Mouse (Mus musculus): ENCODE data around the gene Dysf.

Gene Dysf

DNA sequence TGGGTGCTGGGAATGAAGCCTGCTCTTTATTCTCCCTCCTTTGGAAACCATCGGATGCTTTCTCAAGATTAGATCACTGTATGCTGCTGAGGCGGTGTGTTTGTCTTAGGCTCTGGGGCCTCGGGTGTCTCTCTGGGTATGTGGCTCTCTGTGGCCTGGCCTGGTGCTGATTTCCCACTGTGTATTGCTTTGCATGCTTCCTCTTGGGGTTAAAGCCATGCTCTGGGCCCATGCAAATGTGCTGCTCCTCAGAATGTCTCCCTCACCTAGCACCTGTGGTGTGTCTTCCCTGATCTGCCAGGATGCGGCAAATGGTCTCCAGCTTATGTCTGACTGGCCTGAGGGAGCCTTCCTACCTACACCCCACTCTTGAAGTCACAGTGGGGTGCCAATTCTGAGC, 41.8 kb downstream of the Dysf start:
- no peak for DNase-seq (ENCODE audit: low read depth, low spot score)

DNA sequence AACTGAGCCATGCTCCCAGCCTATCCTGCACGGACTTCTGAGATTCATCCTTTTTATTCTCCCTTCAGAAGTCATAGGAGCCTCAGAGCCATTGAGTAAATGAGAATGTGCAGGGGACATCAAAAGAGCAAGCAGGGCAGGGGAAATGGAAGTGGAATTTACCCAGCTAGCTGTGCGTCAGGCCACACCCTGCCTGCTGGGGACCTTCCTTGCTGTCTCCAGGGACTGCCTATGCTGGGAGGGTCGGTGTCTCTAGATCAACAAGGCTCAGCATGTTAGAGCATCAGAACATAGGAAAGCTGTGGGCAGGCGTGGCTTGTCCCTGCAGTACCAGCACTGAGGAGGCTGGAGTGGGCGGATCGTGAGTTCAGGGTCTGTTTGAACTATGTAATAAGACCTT, 42.6 kb downstream of the Dysf start:
- DNase-seq (ENCODE audit: low read depth, low spot score): peak; percentile 7

DNA sequence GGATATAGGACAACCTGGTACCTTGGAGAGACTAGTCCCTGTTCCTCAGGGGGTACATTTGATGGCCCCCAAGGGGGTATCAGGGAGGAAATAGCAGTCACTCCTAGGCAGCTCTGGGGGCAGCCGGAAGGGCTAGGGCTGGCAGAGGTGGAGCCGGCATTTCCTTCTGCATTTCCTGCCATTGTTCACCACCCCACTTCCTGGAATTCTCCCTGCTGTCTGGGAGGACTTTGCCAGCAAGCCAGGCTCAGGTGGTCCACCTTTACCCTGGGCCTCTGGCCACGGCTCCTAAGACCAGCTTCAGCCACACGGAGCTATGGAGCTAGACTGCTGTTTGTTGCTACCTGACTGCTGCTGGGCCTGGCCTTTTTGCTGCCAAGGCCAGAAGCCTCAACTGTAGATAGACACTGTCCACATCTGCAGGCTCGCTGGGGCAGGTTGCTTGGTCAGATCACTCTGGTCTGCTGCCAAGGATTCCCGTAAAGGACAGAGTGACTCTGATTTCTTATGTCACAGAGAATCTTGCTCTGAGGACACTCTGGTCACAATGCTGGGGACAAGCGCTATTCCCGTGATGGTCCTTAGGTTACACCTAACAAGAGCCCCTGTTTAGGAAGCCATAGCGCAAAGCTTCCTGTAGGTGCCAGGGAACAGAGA, 45.6 kb downstream of the Dysf start:
- DNase-seq (ENCODE audit: low read depth, low spot score): no peak

DNA sequence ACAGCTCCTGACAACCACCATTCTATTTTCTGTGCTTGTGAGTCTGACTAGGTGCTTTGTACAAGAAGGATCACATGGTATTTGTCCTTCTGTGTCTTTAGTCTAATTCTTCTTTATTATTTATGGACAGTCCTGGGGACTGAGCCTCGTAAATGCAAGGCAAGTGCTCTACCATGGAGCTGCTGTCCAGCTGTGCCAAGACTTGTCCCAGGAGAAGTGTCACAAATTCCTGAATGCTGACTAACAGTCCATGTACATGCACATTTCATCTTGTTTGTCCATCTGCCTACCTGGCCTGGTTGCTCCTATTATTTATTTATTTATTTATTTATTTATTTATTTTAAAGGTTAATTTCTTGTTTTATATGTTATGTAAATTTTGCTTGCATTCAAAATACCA, 47.2 kb downstream of the Dysf start:
- DNase-seq (ENCODE audit: low read depth, low spot score): no peak

DNA sequence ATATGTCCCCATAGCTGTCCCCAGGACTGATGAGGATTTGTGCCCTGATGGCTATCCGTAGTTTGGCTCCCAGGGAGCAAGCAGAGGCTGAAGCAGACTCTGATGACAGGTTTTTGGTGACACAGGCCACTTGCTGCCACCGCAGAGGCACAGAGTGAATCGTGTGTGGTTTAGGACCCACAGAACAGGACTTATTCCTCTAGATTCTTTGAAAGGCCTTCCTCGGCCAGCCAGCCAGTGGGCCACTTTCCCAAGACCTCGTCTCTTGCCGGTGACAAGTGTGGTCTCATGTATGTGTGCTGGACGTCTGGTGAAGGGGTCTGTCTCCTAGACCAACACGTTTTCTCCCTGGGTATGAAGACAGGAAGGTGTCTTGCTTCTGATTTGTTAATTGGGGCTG, 48.8 kb downstream of the Dysf start:
- DNase-seq (ENCODE audit: low read depth, low spot score): no peak

DNA sequence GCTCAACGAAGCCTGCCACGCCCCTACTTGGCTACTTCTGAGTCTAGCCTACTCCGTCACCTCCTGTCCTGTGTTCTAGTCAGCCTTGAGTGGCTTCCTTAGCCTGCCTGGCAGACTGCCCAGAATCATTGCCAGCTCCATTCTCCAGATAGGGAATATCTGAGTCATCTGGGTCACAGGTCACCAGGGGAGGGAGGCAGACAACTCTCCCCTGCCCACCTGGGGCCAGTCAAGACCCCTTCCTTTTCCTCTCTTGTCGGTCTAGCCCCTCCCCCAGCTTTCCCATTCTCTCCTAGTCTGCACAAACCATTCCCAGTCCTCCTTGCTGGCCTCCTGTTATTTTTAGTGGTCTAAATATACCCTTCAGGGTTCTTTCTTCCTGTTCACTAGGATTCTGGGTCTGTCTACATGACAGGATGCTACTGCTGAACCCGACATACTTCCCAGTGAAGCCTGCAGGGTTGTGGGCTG, 50.3 kb downstream of the Dysf start:
- DNase-seq (ENCODE audit: low read depth, low spot score): peak; percentile 23

DNA sequence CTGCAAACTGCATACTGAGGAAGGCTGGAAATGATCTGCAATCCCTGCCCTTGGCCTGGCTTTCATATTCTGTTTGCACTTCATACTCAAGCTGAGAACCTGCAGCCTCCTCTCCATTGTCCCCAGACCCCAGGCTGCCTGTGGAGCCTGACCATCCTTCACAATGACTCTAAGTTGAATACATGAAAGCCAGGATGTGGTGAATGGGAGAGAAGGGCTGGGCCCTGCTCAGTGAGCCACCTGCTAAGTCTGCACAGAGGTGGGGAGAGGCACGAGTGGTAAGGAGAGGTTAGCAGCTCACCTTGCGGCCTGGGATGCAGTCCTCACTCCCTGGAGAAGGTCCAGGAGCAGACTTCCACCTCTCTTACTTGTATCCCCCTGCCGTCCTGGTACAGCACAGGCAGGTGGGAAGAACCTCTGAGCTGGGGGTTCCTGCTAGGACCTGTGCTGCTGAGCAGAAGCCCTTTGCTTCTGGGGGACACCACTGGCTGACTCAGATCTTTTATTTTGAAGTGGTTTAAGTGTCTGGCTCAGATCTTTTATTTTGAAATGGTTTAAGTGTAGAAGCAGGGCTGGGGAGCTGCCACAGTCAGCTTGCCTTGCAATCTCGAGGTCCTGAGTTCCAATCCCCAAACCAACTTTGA, 51.5 kb downstream of the Dysf start:
- no peak for DNase-seq (ENCODE audit: low read depth, low spot score)

DNA sequence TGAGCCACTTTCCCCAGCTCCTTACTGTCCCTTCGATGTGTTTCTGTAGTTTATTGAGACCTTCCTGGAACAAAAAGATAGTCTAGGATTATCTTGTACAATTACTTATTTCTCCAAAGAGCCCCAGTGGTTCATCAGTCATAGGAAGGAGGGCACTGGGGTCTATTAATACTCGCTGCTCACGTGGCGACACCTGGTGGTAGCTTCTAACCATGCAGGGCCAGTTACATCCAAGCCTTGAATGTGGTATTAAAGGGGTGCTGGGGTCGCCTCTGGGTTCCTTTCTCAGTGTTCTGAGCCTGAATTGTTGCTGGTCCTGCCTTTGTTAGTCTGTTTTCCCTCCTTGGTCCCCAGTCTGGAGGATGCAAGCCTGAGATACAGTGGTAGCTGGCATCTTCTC, 52.9 kb downstream of the Dysf start:
- DNase-seq (ENCODE audit: low read depth, low spot score): peak; percentile 69

DNA sequence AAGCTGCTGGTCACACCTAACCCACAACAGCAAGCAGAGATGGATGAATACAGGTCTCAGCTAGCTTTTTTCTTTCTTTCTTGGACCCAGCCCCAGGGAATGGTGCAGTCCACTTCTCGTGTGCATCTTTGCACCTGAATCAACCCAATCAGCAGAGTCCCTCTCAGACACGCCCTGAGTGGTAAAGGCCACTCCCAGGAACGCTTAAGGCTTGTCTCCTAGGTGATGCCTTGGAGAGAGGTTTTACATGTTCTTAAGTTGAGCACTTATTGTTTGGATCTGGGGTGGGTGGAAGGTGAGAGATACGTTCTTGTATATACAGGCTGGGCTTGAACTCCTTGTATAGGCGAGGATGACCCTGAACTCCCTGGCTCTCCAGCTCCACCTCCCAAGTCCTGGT, 54.2 kb downstream of the Dysf start:
- DNase-seq (ENCODE audit: low read depth, low spot score): no peak

DNA sequence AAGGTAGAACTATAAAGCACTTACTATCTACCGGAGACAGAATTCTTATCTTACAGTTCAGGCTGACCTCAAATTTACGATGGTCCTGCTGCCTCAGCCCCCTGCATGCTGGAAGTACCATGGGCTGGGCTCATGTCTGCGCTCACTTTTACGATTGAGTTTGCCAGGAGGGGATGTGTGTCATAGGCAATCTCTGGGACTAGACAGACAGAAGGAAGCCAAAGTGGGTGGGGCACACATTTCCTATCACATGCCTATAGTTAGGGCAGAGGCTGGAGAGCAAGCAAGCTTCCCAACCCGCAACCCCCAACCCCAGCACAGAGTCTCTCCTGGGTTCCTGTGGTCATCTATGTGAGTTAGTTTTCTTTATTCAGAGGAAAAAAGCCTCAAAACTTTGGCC, 59.8 kb downstream of the Dysf start:
- no peak for DNase-seq (ENCODE audit: low read depth, low spot score)

DNA sequence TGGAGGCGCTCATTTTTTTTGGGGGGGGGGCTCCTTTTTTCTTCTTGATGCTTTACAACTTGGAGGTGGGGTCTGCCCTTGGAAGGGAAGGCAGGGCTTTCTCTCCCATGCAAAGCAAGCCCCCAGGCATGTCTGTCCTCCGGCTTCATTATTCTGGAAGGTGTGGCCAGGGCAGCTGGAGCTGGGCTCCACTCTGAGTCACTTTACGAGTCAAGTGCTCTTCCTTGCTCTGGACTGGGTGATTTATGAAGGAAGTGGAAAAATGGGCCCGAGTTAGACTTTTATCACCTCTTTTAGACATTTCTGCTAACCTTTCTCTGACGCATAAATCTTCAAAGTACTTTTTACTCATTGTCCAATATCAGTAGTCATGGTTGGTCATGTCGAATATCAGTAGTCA, 61.9 kb downstream of the Dysf start:
- DNase-seq (ENCODE audit: low read depth, low spot score): no peak

DNA sequence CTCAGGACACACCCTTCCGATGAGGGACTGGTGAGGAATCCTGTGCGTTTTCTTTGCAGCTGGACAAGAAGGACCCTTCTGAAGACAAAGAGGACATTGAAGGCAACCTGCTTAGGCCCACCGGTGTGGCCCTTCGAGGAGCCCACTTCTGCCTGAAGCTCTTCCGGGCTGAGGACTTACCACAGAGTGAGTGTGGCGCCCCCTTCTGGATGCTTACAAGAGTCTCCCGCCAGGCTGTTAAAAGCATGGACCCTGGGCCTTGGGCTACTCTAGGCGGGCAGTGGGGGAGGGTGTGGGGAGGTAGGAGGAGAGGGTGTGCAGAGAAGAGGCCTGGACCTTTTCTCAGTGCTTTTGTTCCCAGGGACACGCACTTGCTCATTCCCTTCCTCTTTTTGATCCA, 64.2 kb downstream of the Dysf start:
- peak; percentile 20 for DNase-seq (ENCODE audit: low read depth, low spot score)

DNA sequence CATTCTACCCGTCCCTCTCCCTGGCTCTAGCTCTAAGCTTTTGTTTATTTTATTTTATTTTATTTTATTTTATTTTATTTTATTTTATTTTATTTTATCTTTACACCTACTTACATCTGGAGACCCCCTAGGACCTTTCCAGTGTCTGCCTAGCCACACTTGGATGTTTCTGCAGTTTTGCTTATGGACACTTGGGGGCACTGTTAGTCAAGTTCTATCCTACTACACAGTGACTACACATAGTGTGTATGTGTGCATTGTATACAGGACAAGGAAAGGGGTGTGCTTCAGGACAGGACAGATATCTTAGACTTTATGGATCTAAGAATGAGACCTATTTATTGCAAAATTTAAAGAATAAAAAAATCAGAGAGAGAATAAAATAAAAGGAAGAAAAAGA, 69.8 kb downstream of the Dysf start:
- DNase-seq (ENCODE audit: low read depth, low spot score): peak; percentile 27

DNA sequence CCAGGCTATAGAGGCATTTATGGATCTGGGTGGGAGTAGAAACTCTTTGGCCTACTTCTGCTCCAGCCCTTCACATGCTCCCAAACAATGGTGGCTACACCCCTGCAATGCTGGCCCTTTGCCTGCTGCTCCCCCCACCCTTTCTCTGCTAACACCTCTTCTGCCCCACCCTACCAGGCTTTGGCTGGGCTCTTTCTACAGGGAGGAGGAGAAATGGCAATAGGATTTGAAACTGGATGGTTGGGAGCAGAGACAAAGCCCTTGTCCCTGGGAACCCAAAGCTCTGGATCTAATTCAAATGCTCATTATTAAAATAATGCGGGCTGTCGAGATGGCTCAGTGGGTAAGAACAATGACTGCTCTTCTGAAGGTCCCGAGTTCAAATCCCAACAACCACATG, 72.2 kb downstream of the Dysf start:
- DNase-seq (ENCODE audit: low read depth, low spot score): no peak

DNA sequence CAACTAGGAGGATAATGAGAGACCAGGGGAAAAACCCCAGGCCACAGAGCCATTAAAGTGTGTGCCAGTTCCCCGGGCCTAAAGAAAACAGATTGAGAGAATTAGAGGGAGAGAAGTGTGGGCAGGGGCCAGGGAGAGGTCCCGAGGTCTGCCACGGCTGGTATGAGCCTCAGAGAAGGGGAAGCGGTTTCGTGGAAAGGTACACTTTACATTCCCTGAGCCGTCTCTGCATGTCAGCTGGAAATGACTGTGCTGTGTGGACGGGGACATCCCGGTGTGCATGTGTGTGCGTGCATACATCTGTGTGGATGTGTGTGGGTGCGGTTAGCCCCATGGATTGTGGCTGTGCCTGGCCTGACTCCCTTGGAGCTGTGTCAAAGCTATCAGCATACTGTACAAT, 76.4 kb downstream of the Dysf start:
- DNase-seq (ENCODE audit: low read depth, low spot score): no peak

DNA sequence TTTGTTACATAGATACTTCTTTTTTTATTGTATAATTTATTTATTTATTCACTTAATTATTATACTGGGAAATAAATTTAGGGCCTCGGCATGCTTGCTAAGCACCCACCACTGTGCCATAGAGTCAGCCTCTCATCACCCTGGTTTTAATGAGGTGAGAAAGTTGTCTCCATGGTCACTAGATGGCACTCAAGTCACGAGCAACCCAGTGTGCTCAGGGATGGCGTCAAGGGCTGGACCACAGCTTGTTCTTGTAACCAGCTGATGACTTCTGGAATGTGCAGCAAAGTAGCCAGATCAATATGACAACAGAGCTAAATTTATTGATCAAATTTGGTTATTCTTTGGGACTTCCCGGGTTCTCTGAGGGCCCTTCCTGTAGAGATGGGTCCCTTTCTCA, 85.1 kb downstream of the Dysf start:
- peak; percentile 82 for DNase-seq (ENCODE audit: low read depth, low spot score)

DNA sequence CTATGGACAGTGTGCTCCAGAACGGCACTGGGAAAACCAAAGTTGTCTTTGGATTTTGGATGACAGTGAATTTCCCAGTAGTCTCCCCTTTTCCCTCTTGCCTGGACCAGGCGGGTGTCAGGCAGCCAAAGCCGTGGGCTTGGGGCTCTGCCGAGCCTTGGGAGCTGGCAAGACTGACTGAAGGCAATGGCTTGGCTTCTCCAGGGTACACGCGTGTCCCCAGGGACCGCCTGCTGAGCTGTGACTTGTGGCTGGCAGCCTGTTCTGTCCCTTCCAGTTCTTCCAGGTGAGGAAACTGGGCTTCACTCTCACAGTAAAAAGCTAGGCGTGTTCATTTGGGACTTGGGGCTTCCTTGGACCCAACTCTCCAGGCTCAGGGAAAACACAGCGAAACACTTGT, 86.1 kb downstream of the Dysf start:
- no peak for DNase-seq (ENCODE audit: low read depth, low spot score)

DNA sequence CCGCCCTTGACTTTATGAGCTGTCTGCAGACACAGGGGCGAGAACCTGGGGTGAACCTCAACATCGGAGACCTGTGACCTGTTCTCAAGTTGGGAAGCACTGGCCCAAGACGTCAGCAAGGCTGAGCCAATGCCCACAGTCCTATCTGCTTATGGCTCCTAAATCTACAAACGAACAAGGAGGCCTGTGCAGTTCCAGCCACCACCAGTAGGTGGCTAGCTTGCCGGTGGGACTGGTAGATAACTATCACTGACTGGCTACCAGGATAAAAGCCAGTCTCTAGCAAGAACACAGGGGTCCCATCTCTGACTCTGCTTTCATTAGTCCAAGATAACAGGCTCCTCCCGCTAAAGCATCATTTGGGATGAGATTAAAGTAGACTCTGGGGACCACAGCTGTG, 86.6 kb downstream of the Dysf start:
- peak; percentile 83 for DNase-seq (ENCODE audit: low read depth, low spot score)

DNA sequence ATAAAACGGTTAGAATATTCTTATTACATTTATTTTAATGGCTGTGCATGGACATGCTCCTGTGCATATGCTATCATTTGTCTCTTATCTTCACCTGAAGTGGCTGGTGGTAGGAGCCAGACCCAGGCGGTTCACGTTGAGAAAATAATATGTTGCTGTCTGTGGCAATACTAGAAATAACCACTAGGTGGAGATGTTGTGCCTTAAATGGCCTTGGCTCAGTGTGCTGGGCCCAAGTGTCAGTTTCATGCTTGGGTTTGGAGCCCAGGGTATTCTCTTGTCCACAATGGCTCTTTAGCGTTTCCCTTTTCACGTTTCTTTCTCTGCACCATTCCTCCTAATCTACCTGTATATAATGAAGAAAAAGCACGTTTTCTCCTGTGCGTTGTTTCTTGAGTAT, 87.5 kb downstream of the Dysf start:
- peak; percentile 88 for DNase-seq (ENCODE audit: low read depth, low spot score)

DNA sequence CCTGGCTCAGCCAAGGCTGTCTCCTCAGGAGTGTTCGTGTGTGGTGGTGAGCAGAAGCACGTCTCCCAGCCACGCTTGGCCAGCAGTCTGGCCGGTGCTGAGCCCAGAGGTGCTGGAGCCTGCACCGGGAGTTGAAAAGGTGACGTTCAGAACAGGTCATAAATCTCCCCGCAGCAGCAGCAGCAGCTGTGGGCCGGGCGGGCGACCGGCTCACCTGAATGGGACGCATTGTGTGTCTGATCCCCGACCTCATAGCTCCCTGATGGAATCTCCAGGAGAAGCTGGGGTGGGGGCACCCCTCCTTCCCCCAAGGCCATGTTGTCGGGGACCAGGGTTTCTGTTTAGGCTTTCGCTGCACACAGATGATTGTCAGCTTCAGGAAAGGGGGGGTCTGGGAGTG, 93.6 kb downstream of the Dysf start:
- no peak for DNase-seq (ENCODE audit: low read depth, low spot score)

DNA sequence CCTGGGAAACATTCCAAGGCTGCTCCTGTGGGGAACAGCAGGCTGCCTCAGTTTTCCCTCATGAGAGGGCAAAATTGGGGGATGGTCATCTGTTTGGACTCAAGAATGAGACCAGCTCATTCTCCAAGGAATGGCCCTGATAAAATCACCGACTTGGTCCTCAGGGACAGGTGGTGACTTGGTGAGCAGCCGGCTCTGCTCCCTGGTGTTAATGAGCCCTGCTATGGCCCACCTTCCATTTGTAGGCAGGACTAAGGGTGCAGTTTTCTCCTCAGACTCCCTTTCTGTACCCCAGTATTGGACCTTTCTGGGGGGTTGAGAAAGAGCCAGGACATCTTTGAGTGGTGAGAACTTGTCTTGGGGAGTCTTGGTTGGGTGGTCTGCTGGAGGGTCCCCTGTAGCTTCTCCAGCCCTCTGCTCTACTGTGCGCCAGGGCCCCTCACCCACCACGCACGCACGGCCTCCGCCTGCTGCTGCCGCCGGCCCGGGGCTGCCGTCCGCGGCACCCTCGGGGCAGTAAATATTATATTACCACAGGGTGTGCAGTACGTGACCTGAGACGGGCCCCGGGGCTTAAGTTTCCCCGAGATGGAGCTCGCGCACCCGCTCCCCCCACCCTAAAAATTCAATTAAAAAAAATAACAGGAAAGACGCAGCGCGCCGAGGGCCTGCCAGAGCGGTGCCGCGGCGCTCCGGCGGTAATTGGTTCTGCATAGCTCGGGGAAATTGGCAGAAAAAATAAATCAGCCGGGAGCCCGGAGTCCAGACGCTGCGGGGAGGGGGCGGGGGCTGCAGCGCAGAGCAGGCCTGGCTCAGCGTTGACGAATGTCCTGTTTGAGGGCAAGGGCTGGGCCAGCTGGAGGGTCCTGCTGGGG, 97.0 kb downstream of the Dysf start:
- DNase-seq (ENCODE audit: low read depth, low spot score): peak; percentile 49

DNA sequence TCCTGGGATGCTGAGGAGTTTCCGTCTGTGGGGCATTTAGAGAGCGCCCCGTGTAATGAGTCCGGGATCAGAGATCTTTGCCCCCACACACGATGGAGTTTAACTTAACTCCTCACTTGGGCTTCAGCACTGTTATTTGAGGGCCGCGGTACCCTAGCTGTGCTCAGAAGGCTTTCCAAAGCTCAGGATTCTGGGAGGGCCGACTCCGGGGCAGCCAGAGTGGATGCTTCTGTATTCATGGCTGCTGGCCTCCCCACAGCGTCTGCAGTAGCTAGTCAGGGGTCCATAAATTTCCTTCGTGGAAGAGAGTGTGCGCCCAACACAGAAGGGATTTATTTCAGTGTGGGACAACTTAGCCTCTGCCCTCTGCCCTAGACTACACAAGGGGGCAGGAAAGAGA, 97.7 kb downstream of the Dysf start:
- no peak for DNase-seq (ENCODE audit: low read depth, low spot score)

DNA sequence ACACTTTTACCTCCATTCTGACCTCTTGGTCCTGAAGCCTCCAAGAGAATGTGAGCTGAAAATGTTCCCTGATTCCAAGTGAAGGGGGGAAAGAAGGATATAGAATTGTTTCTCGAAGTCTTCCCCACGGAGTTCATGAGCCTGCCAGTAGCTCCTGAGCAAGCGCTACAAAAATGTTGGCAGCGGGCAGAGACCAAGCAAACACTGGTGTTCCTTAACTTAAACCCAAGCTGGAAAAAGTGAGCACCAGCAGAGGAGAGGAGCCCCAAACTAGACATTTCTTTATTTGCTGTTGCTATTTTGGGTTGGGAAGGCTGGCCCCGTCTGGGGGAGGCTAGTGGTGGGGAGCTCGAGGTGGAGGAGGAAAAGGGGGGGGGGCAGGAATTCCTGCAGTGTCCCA, 102.0 kb downstream of the Dysf start:
- DNase-seq (ENCODE audit: low read depth, low spot score): no peak

Measured in brain, adult 2 months (tissue).